Mouse (Mus musculus) liver, embryonic 14.5 days (tissue): ENCODE results near the gene Pif1.

Source experiments
- CTCF ChIP-seq: IDR thresholded peaks from 2 replicates; pipeline ENCODE4 v1.5.1; 2016; ENCODE audit warnings: antibody characterized with exemption, low read depth, control low read depth
- EP300 ChIP-seq: IDR thresholded peaks from 2 replicates; pipeline ENCODE4 v1.6.1; 2016; ENCODE audit warnings: antibody characterized with exemption, low read depth

DNA sequence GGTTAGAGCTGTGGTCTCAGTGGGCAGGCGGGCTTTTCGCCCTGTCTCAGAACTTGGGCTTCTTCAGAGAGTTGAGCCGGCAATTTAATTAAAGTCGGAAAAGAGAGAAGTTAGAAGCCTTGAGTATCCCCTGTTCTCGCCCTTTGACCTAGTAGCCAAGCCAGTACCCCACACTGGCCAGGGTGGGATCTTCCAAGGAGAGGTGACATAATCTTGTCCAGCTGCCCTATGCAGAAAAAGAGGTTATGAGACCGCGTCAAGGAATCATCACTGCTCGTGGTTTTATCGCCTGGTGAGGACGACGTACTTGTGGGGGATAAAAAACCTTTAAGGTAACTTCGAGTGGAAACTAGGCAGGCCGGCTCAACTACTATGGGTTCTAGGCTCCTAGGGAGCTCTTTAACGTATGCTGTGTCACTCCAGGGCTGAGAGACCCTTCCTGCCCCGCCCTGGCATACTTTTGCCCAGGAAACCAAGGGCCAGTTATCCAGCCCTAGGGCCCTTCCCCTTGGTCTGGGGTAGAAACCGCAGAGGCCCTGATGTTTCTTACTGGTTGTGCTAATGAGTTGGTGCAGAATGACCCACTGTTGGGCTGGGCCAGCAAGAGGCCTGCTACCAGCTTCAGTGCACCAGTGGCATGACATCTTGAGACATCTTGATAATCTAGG is 44.5 kb downstream of the Pif1 start:
- TF ChIP-seq EP300 (no peak), CTCF (no peak)
